Mouse (Mus musculus) heart, postnatal 0 days (tissue): ENCODE measurements around the gene Snx9.

Experiments
- CTCF ChIP-seq: IDR thresholded peaks from 2 replicates; pipeline ENCODE4 v1.5.1; 2016; ENCODE audit warnings: antibody characterized with exemption, control low read depth, low read depth
- EP300 ChIP-seq: IDR thresholded peaks from 2 replicates; pipeline ENCODE4 v1.6.1; 2016; ENCODE audit warnings: antibody characterized with exemption, low read depth

GRCm38 (mm10) chr17:5800824-5801560 lies 40.1 kb upstream of the Snx9 start:
- TF ChIP-seq CTCF (no peak), EP300 (no peak)
